Mouse (Mus musculus) small intestine, adult 2 months (tissue): ENCODE measurements around the gene Tm9sf2.

Source experiments
- CTCF ChIP-seq: fragments of 200-500 bp; IDR thresholded peaks from 2 replicates; pipeline ENCODE4 v1.5.1; 2012; ENCODE audit warnings: low read depth, mild to moderate bottlenecking, control low read depth, inconsistent platforms, low read length, moderate library complexity, mixed read lengths; ENCODE audit not compliant: insufficient replicate concordance, insufficient read length; ENCODE audit errors: extremely low read depth
- POLR2A ChIP-seq: fragments of 200-500 bp; IDR thresholded peaks from 2 replicates; pipeline ENCODE4 v1.6.1; 2012; ENCODE audit warnings: low read depth, mild to moderate bottlenecking, control low read depth, inconsistent platforms, low read length, moderate library complexity

DNA sequence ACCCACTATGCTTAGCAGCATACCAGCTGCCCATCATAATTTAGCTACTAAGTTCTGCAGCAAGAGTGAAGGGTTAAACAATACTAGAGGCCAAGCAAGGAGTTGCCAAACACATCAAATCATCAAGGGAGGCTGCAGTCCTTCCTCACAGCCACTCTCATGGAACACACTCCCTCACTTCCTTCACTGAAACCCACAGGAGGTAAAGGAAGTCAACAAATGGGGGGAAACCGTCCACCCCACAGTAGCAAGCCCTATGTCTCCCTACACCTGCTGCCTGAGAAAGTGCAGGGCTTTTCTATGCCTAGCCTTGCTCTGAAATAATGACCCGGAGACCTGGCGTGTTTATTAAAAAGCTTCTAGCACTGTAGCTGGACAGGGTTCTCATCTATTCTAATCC lies 36.9 kb upstream of the Tm9sf2 start:
- TF ChIP-seq POLR2A, result no peak
- no peak for TF ChIP-seq CTCF
